Mouse (Mus musculus): ENCODE measurements around the gene Tspoap1. TPM values are rescaled to one million over a fixed set of nuclear protein-coding genes. Genes with fewer than 3 reads are reported as not detected.

The Tspoap1 gene
- 7.7 and 9.3 TPM in 2 replicates for polyA plus RNA-seq (2014; fragmentation: Nextera tagmentation; extraction: Ambion mirVana)

GRCm38 (mm10) chr11:87760301-87761081 lies at the start of gene Tspoap1:
Tspoap1 (plus strand) TSS chr11:87760541.
- Histone ChIP-seq H3K4me3 (ENCODE audit: low read depth, low read length) (no peak within 1 kb of the TSS), H3K27me3 (replicated peaks; ENCODE audit: control insufficient read depth, insufficient read depth, low read length) (peaks cover 56% of the 10 kb centered on the region), H3K4me2 (no peak within 1 kb of the TSS), H3K9me3 (ENCODE audit: control insufficient read depth, low read length) (no peaks in the 10 kb centered on the region), H3K36me3 (ENCODE audit: control insufficient read depth, insufficient read depth, low read length) (peaks cover 10% of the 10 kb centered on the region; the same call in 1 of the 2 replicates), H3K27ac (ENCODE audit: low read depth, low read length) (peak within 1 kb of the TSS; percentile 53), H3K9ac (ENCODE audit: low read depth, low read length) (no peak within 1 kb of the TSS), H3K4me1 (replicated peaks; ENCODE audit: control insufficient read depth, insufficient read depth, low read length) (peaks cover 11% of the 10 kb centered on the region)
- peak; percentile 67 for DNase-seq (ENCODE audit: low spot score)
- 11% methylated on average over 23 of the region's 23 CpGs for WGBS
- peak; percentile 11 for ATAC-seq (replicated peaks; ENCODE audit: low FRiP score)

- H3K27me3 ChIP-seq (replicated peaks; ENCODE audit: control insufficient read depth, insufficient read depth, low read length) = no peaks in the 10 kb centered on the region
- peak overlapping the region; percentile 21; the same call in 1 of the 2 replicates for H3K27ac ChIP-seq (ENCODE audit: low read depth, low read length)
- H3K36me3 ChIP-seq (ENCODE audit: control insufficient read depth, insufficient read depth, low read length) = no peaks in the 10 kb centered on the region
- DNase-seq (ENCODE audit: low spot score) (no peak), ATAC-seq (replicated peaks; ENCODE audit: low FRiP score) (peak; percentile 54)
- no peak overlapping the region for H3K4me3 ChIP-seq (ENCODE audit: low read depth, low read length)
- H3K9ac ChIP-seq (ENCODE audit: low read depth, low read length) = no peak overlapping the region
- no peak overlapping the region for H3K4me2 ChIP-seq
- peaks cover 46% of the 10 kb centered on the region for H3K4me1 ChIP-seq (replicated peaks; ENCODE audit: control insufficient read depth, insufficient read depth, low read length)
- WGBS = 46% methylated on average over 4 of the region's 4 CpGs
- no peaks in the 10 kb centered on the region for H3K9me3 ChIP-seq (ENCODE audit: control insufficient read depth, low read length)
Observed at GRCm38 (mm10) chr11:87712188-87712587, 48.2 kb upstream of the Tspoap1 start.

DNA sequence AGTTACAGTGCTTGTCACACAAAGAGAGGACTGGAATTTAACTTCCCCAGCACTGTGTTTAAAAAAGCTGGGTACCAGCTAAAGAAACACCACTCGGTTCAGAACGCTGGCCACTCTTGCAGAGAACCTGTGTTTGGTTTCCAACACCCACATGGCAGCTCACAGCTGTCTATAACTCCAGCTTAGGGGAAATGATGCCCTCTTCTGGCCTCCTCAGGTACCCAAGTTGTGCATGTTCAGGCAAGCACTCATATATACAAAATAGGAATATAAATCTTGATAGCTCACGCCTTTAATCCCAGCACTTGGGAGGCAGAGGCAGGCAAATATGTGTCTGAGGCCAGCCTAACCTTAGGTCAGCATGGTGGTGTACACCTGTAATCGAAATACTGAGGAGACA lies 44.3 kb upstream of the Tspoap1 start:
- ATAC-seq (replicated peaks; ENCODE audit: low FRiP score) (no peak), DNase-seq (ENCODE audit: low spot score) (no peak)
- Histone ChIP-seq H3K4me1 (replicated peaks; ENCODE audit: control insufficient read depth, insufficient read depth, low read length) (peaks cover 15% of the 10 kb centered on the region), H3K9me3 (ENCODE audit: control insufficient read depth, low read length) (no peaks in the 10 kb centered on the region), H3K4me2 (no peak overlapping the region), H3K27me3 (replicated peaks; ENCODE audit: control insufficient read depth, insufficient read depth, low read length) (no peaks in the 10 kb centered on the region), H3K27ac (ENCODE audit: low read depth, low read length) (no peak overlapping the region), H3K9ac (ENCODE audit: low read depth, low read length) (no peak overlapping the region), H3K4me3 (ENCODE audit: low read depth, low read length) (no peak overlapping the region), H3K36me3 (ENCODE audit: control insufficient read depth, insufficient read depth, low read length) (peaks cover 6% of the 10 kb centered on the region; the same call in 1 of the 2 replicates)
- WGBS = 83% methylated on average over 4 of the region's 4 CpGs

DNA sequence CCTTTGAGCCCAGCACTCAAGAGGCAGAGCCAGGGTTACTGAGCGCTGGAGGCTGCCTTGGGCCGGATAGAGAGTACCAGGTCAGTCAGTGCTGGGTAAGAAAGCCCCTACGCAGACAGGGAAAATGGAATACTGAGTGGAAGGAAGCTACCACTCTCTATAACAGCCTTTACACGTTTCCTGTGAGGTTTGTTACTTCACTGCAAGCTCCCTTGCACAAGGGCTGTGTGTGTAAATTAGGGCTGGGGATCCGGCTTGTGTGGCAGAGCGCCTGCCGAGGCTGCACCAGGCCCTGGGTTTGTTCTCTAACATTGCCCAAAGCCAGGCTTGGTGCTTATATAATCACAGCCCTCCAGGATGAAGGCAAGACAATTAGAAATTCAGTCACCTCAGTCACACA lies 40.8 kb upstream of the Tspoap1 start:
- Histone ChIP-seq H3K4me2 (no peak overlapping the region), H3K4me1 (replicated peaks; ENCODE audit: control insufficient read depth, insufficient read depth, low read length) (peaks cover 4% of the 10 kb centered on the region), H3K9ac (ENCODE audit: low read depth, low read length) (no peak overlapping the region), H3K4me3 (ENCODE audit: low read depth, low read length) (no peak overlapping the region), H3K27ac (ENCODE audit: low read depth, low read length) (no peak overlapping the region), H3K9me3 (ENCODE audit: control insufficient read depth, low read length) (no peaks in the 10 kb centered on the region), H3K27me3 (replicated peaks; ENCODE audit: control insufficient read depth, insufficient read depth, low read length) (no peaks in the 10 kb centered on the region), H3K36me3 (ENCODE audit: control insufficient read depth, insufficient read depth, low read length) (peaks cover 6% of the 10 kb centered on the region; the same call in 1 of the 2 replicates)
- no peak for DNase-seq (ENCODE audit: low spot score)
- 79% methylated on average over 7 of the region's 7 CpGs for WGBS
- no peak for ATAC-seq (replicated peaks; ENCODE audit: low FRiP score)

GRCm38 (mm10) chr11:87720324-87720723 lies 40.0 kb upstream of the Tspoap1 start:
- ATAC-seq (replicated peaks; ENCODE audit: low FRiP score) (0 out of 2 replicates have a peak, but pooled peaks have one; percentile 33), DNase-seq (ENCODE audit: low spot score) (no peak)
- Histone ChIP-seq H3K9ac (ENCODE audit: low read depth, low read length) (no peak overlapping the region), H3K36me3 (ENCODE audit: control insufficient read depth, insufficient read depth, low read length) (peaks cover 6% of the 10 kb centered on the region; the same call in 1 of the 2 replicates), H3K4me2 (no peak overlapping the region), H3K4me3 (ENCODE audit: low read depth, low read length) (no peak overlapping the region), H3K27me3 (replicated peaks; ENCODE audit: control insufficient read depth, insufficient read depth, low read length) (no peaks in the 10 kb centered on the region), H3K9me3 (ENCODE audit: control insufficient read depth, low read length) (no peaks in the 10 kb centered on the region), H3K27ac (ENCODE audit: low read depth, low read length) (no peak overlapping the region), H3K4me1 (replicated peaks; ENCODE audit: control insufficient read depth, insufficient read depth, low read length) (peaks cover 12% of the 10 kb centered on the region)
- 64% methylated on average over 9 of the region's 9 CpGs for WGBS

- Histone ChIP-seq H3K27ac (ENCODE audit: low read depth, low read length) (no peak overlapping the region), H3K27me3 (replicated peaks; ENCODE audit: control insufficient read depth, insufficient read depth, low read length) (no peaks in the 10 kb centered on the region), H3K4me2 (no peak overlapping the region), H3K36me3 (ENCODE audit: control insufficient read depth, insufficient read depth, low read length) (peaks cover 6% of the 10 kb centered on the region; the same call in 1 of the 2 replicates), H3K4me3 (ENCODE audit: low read depth, low read length) (no peak overlapping the region), H3K9ac (ENCODE audit: low read depth, low read length) (no peak overlapping the region), H3K9me3 (ENCODE audit: control insufficient read depth, low read length) (no peaks in the 10 kb centered on the region), H3K4me1 (replicated peaks; ENCODE audit: control insufficient read depth, insufficient read depth, low read length) (peaks cover 17% of the 10 kb centered on the region)
- no peak for DNase-seq (ENCODE audit: low spot score)
- 73% methylated on average over 9 of the region's 9 CpGs for WGBS
- no peak for ATAC-seq (replicated peaks; ENCODE audit: low FRiP score)
Observed at GRCm38 (mm10) chr11:87720839-87721238, 39.5 kb upstream of the Tspoap1 start.

- Histone ChIP-seq H3K4me3 (ENCODE audit: low read depth, low read length) (no peak overlapping the region), H3K9me3 (ENCODE audit: control insufficient read depth, low read length) (no peaks in the 10 kb centered on the region), H3K27ac (ENCODE audit: low read depth, low read length) (no peak overlapping the region), H3K36me3 (ENCODE audit: control insufficient read depth, insufficient read depth, low read length) (peaks cover 6% of the 10 kb centered on the region; the same call in 1 of the 2 replicates), H3K4me1 (replicated peaks; ENCODE audit: control insufficient read depth, insufficient read depth, low read length) (peaks cover 29% of the 10 kb centered on the region), H3K27me3 (replicated peaks; ENCODE audit: control insufficient read depth, insufficient read depth, low read length) (no peaks in the 10 kb centered on the region), H3K4me2 (no peak overlapping the region), H3K9ac (ENCODE audit: low read depth, low read length) (no peak overlapping the region)
- DNase-seq (ENCODE audit: low spot score) (no peak), ATAC-seq (replicated peaks; ENCODE audit: low FRiP score) (no peak)
- 77% methylated on average over 3 of the region's 3 CpGs for WGBS
Observed at GRCm38 (mm10) chr11:87722168-87722567, 38.2 kb upstream of the Tspoap1 start.

- H3K4me2 ChIP-seq = no peak overlapping the region
- no peaks in the 10 kb centered on the region for H3K9me3 ChIP-seq (ENCODE audit: control insufficient read depth, low read length)
- peaks cover 36% of the 10 kb centered on the region for H3K4me1 ChIP-seq (replicated peaks; ENCODE audit: control insufficient read depth, insufficient read depth, low read length)
- 92% methylated on average over 4 of the region's 4 CpGs for WGBS
- no peaks in the 10 kb centered on the region for H3K27me3 ChIP-seq (replicated peaks; ENCODE audit: control insufficient read depth, insufficient read depth, low read length)
- H3K27ac ChIP-seq (ENCODE audit: low read depth, low read length) = no peak overlapping the region
- peak; percentile 25 for DNase-seq (ENCODE audit: low spot score)
- H3K4me3 ChIP-seq (ENCODE audit: low read depth, low read length) = no peak overlapping the region
- no peak for ATAC-seq (replicated peaks; ENCODE audit: low FRiP score)
- no peak overlapping the region for H3K9ac ChIP-seq (ENCODE audit: low read depth, low read length)
- H3K36me3 ChIP-seq (ENCODE audit: control insufficient read depth, insufficient read depth, low read length) = peaks cover 6% of the 10 kb centered on the region; the same call in 1 of the 2 replicates
Observed at GRCm38 (mm10) chr11:87722891-87723290, 37.5 kb upstream of the Tspoap1 start.

GRCm38 (mm10) chr11:87725515-87725914 lies 34.8 kb upstream of the Tspoap1 start:
- no peaks in the 10 kb centered on the region for H3K9me3 ChIP-seq (ENCODE audit: control insufficient read depth, low read length)
- no peaks in the 10 kb centered on the region for H3K27me3 ChIP-seq (replicated peaks; ENCODE audit: control insufficient read depth, insufficient read depth, low read length)
- ATAC-seq (replicated peaks; ENCODE audit: low FRiP score) (no peak), DNase-seq (ENCODE audit: low spot score) (no peak)
- H3K4me1 ChIP-seq (replicated peaks; ENCODE audit: control insufficient read depth, insufficient read depth, low read length) = peaks cover 59% of the 10 kb centered on the region
- no peaks in the 10 kb centered on the region for H3K36me3 ChIP-seq (ENCODE audit: control insufficient read depth, insufficient read depth, low read length)
- H3K4me3 ChIP-seq (ENCODE audit: low read depth, low read length) = peak overlapping the region; percentile 42
- peak overlapping the region; percentile 100 for H3K27ac ChIP-seq (ENCODE audit: low read depth, low read length)
- peak overlapping the region; percentile 74 for H3K9ac ChIP-seq (ENCODE audit: low read depth, low read length)
- H3K4me2 ChIP-seq = peak overlapping the region; percentile 77
